Mouse (Mus musculus): ENCODE measurements at regions not wholly inside any gene's neighbourhood (a gene's known extent, or its start where the extent isn't known, plus 50 kb on each side); places are given as distances from the start of the nearest gene placed in this dataset.

DNA sequence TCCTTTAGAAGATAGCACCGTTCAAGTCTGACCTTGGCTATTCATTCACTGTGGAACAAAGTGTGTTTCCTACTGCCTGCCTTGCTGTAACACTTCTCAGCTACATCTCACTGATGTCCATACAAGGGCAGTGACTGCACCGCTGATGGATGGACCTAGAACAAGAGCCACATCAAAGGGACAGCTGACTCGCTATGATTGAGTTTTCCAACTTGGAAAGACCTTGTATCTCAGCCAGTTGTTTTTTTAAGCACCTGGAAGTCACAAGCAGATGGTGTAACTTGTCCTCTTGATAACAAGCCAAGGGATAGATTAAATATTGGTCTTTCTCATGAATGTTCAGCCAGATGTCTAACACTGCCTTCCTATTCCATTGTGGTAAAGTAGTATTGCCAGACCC, 184.9 kb upstream of the Dio2 start:
- no peak overlapping the region for H3K9ac ChIP-seq (ENCODE audit: low read depth, low read length)
- H3K36me3 ChIP-seq (ENCODE audit: control insufficient read depth, insufficient read depth, low read length), result no peaks in the 10 kb centered on the region
- peak; percentile 88 for DNase-seq (ENCODE audit: extremely low read depth, low read depth, low spot score)
- H3K4me1 ChIP-seq (ENCODE audit: control insufficient read depth, insufficient read depth, low read length), result peaks cover 2% of the 10 kb centered on the region; the same call in 1 of the 2 replicates
- no peaks in the 10 kb centered on the region for H3K79me2 ChIP-seq (ENCODE audit: control insufficient read depth, insufficient read depth, low read length)
- 16% methylated on average over 3 of the region's 3 CpGs for WGBS
- H3K4me3 ChIP-seq (ENCODE audit: insufficient read depth, low read depth, low read length), result no peak overlapping the region
- no peak overlapping the region for H3K27ac ChIP-seq (replicated peaks; ENCODE audit: insufficient read depth, low read depth, low read length)
- H3K27me3 ChIP-seq (ENCODE audit: control insufficient read depth, insufficient read depth, low read length), result no peaks in the 10 kb centered on the region
- TF ChIP-seq CTCF (IDR thresholded peaks at IDR 0.05; ENCODE audit: low read depth, low read length) (no peak), POLR2A (IDR thresholded peaks at IDR 0.05; ENCODE audit: extremely low read depth, insufficient read depth, low read length) (no peak)

DNA sequence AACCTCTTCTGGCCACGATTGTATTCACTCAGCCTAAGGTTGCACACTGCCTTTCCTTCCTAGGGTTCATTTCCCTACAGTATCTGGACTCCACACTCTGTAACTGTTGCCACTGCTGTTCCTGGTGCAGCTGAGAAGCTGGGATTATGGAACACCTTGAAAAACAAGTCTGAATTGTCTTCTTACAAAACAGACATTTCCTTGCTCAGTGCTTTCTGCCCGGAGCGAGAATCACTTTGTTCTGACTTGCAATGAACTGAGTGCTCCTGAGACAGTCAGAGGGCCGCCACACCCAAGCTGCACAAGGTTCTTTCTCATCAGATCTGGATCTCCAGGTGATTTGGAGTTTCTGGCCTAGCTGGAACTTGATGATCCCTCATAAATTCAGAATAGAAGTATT, 183.0 kb upstream of the Dio2 start:
- Histone ChIP-seq H3K9ac (ENCODE audit: low read depth, low read length) (no peak overlapping the region), H3K27ac (replicated peaks; ENCODE audit: insufficient read depth, low read depth, low read length) (no peak overlapping the region), H3K27me3 (ENCODE audit: control insufficient read depth, insufficient read depth, low read length) (no peaks in the 10 kb centered on the region), H3K4me1 (ENCODE audit: control insufficient read depth, insufficient read depth, low read length) (peaks cover 2% of the 10 kb centered on the region; the same call in 1 of the 2 replicates), H3K79me2 (ENCODE audit: control insufficient read depth, insufficient read depth, low read length) (no peaks in the 10 kb centered on the region), H3K4me3 (ENCODE audit: insufficient read depth, low read depth, low read length) (no peak overlapping the region), H3K36me3 (ENCODE audit: control insufficient read depth, insufficient read depth, low read length) (no peaks in the 10 kb centered on the region)
- WGBS, result 91% methylated on average over 4 of the region's 4 CpGs
- DNase-seq (ENCODE audit: extremely low read depth, low read depth, low spot score), result no peak
- no peak for TF ChIP-seq CTCF (IDR thresholded peaks at IDR 0.05; ENCODE audit: low read depth, low read length)
- TF ChIP-seq POLR2A (IDR thresholded peaks at IDR 0.05; ENCODE audit: extremely low read depth, insufficient read depth, low read length), result no peak

DNA sequence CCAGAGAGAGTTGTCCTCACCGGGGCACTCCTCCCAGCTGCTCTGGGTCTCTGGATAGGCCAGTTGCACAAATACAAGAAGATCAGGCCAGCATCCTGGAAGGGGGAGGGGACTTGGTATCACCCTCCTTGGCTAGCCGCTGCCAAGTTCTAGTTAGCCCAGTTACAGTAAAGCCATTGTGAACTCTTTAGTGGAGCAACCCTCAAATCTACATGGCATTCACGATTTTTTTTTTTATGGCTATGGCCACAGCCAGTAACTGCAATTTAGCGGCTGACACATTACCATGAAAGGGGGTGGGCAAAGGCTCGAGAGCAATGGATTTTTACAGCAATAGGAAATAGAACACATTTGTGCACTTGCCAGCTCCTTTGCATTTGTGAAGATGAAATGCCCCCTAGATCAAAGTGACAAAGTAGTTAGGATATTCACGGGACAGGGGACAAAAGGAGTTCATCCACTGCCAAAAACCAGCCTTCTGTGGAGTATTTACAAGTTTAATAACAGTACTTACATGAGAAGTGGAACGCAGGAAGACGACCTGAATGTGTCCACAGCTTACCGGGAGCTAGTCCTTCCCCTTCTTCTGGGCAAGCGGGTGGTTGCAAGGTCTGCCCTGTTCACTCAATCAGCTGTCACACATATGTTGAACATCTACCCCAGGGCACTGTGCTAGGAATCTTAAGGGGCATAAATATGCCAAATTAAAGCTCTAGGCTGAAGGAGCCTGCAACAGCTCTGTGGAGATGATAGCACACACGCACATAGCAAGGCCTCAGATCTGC, 177.9 kb upstream of the Dio2 start:
- 85% methylated on average over 11 of the region's 11 CpGs for WGBS
- no peak for DNase-seq (ENCODE audit: extremely low read depth, low read depth, low spot score)
- H3K4me3 ChIP-seq (ENCODE audit: insufficient read depth, low read depth, low read length), result no peak overlapping the region
- H3K27ac ChIP-seq (replicated peaks; ENCODE audit: insufficient read depth, low read depth, low read length), result no peak overlapping the region
- H3K4me1 ChIP-seq (ENCODE audit: control insufficient read depth, insufficient read depth, low read length), result no peaks in the 10 kb centered on the region
- H3K27me3 ChIP-seq (ENCODE audit: control insufficient read depth, insufficient read depth, low read length), result no peaks in the 10 kb centered on the region
- H3K9ac ChIP-seq (ENCODE audit: low read depth, low read length), result no peak overlapping the region
- no peaks in the 10 kb centered on the region for H3K79me2 ChIP-seq (ENCODE audit: control insufficient read depth, insufficient read depth, low read length)
- H3K36me3 ChIP-seq (ENCODE audit: control insufficient read depth, insufficient read depth, low read length), result no peaks in the 10 kb centered on the region
- TF ChIP-seq POLR2A (IDR thresholded peaks at IDR 0.05; ENCODE audit: extremely low read depth, insufficient read depth, low read length) (no peak), CTCF (IDR thresholded peaks at IDR 0.05; ENCODE audit: low read depth, low read length) (no peak)

DNA sequence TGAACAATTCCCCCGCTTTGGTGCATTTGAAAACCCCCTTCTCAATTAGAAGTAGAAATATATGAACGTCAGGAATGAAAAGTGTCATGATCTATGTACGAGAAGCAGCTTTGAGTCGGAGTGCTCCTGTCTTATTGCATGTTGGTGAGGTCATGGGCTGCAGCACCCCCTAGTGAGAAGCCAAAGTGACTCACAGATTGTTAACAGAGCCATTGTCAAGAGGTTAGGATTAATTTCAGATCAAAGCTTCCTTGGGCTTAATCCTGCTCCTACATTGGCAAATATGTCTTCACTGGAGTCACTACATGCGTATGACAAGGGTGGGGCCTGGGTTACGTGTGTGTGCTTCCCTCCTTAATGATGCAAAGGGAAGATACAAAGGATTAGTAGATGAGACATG, 165.8 kb upstream of the Dio2 start:
- H3K4me1 ChIP-seq (ENCODE audit: control insufficient read depth, insufficient read depth, low read length), result no peaks in the 10 kb centered on the region; the same call in 1 of the 2 replicates
- no peaks in the 10 kb centered on the region for H3K79me2 ChIP-seq (ENCODE audit: control insufficient read depth, insufficient read depth, low read length)
- DNase-seq (ENCODE audit: extremely low read depth, low read depth, low spot score), result no peak
- no peak for TF ChIP-seq CTCF (IDR thresholded peaks at IDR 0.05; ENCODE audit: low read depth, low read length)
- no peak for TF ChIP-seq POLR2A (IDR thresholded peaks at IDR 0.05; ENCODE audit: extremely low read depth, insufficient read depth, low read length)
- no peak overlapping the region for H3K4me3 ChIP-seq (ENCODE audit: insufficient read depth, low read depth, low read length)
- H3K9ac ChIP-seq (ENCODE audit: low read depth, low read length), result no peak overlapping the region
- no peaks in the 10 kb centered on the region for H3K27me3 ChIP-seq (ENCODE audit: control insufficient read depth, insufficient read depth, low read length)
- no peaks in the 10 kb centered on the region for H3K36me3 ChIP-seq (ENCODE audit: control insufficient read depth, insufficient read depth, low read length)
- WGBS, result 82% methylated on average over 6 of the region's 6 CpGs
- no peak overlapping the region for H3K27ac ChIP-seq (replicated peaks; ENCODE audit: insufficient read depth, low read depth, low read length)

DNA sequence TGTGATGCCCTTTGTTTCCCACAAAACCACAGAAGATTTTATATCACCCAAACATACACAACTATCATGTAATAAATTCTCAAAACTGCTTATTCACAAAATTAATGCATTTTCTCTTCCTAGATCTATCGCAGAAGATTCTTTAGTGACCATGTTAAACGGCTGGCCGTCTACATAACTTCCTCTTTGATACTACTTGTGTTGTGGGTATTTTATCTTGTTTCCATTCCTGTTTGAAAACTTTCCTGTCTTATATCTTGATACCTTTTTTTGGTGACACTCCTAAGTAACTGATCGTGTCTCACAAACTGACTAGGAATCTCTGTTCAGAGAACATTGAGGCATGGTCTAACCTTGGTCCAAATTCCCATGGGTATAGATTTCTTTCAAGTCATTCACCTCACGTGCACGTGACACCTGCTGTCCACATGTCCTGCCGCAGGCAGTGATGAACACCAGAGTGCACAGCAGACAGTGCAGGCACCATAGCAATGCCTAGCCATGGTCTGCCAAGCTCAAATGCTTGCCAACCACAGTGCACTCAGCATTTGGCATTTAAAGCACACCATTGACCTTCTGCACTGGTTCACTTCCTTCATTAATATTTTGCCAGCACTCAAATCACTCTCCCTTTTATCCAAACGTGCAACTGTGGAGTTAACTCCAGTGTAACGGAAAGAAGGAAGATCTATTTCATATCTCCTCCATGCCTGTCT, 155.6 kb upstream of the Dio2 start:
- Histone ChIP-seq H3K36me3 (ENCODE audit: control insufficient read depth, insufficient read depth, low read length) (no peaks in the 10 kb centered on the region), H3K4me1 (ENCODE audit: control insufficient read depth, insufficient read depth, low read length) (no peaks in the 10 kb centered on the region), H3K79me2 (ENCODE audit: control insufficient read depth, insufficient read depth, low read length) (no peaks in the 10 kb centered on the region), H3K9ac (ENCODE audit: low read depth, low read length) (no peak overlapping the region), H3K27ac (replicated peaks; ENCODE audit: insufficient read depth, low read depth, low read length) (no peak overlapping the region), H3K4me3 (ENCODE audit: insufficient read depth, low read depth, low read length) (no peak overlapping the region), H3K27me3 (ENCODE audit: control insufficient read depth, insufficient read depth, low read length) (no peaks in the 10 kb centered on the region)
- no peak for TF ChIP-seq CTCF (IDR thresholded peaks at IDR 0.05; ENCODE audit: low read depth, low read length)
- no peak for DNase-seq (ENCODE audit: extremely low read depth, low read depth, low spot score)
- 74% methylated on average over 9 of the region's 9 CpGs for WGBS

Data from liver, adult 2 months (tissue).